Mouse (Mus musculus): ENCODE measurements around the gene Emc6. TPM values are rescaled to one million over a fixed set of nuclear protein-coding genes. Genes with fewer than 3 reads are reported as not detected.

Emc6 gene
- polyA plus RNA-seq, 1 experiment from 2014 or later, result 72.1 TPM

- H3K4me3 ChIP-seq (ENCODE audit: low read depth, low read length), result no peak overlapping the region
- H3K36me3 ChIP-seq (ENCODE audit: control insufficient read depth, insufficient read depth), result no peaks in the 10 kb centered on the region
- H3K27ac ChIP-seq (ENCODE audit: low read length), result no peak overlapping the region
- H3K9ac ChIP-seq (ENCODE audit: low read depth, low read length), result no peak overlapping the region
- H3K4me1 ChIP-seq (ENCODE audit: control insufficient read depth, low read depth, low read length), result no peaks in the 10 kb centered on the region
- WGBS (ENCODE audit: insufficient replicate concordance), result 60% methylated on average over 11 of the region's 11 CpGs
- H3K9me3 ChIP-seq (replicated peaks; ENCODE audit: control insufficient read depth, low read length), result no peaks in the 10 kb centered on the region
- H3K27me3 ChIP-seq (ENCODE audit: control insufficient read depth, insufficient read depth, low read depth, low read length), result no peaks in the 10 kb centered on the region
- ATAC-seq (ENCODE audit: low read depth), result no peak
- H3K4me2 ChIP-seq (ENCODE audit: low read depth, low read length), result no peak overlapping the region
Measured at GRCm38 (mm10) chr11:73146026-73146974, 30.5 kb downstream of the Emc6 start.

- 71% methylated on average over 1 of the region's 1 CpGs for WGBS (ENCODE audit: insufficient replicate concordance)
- Histone ChIP-seq H3K27me3 (ENCODE audit: control insufficient read depth, insufficient read depth, low read depth, low read length) (no peaks in the 10 kb centered on the region), H3K4me2 (ENCODE audit: low read depth, low read length) (no peak overlapping the region), H3K9me3 (replicated peaks; ENCODE audit: control insufficient read depth, low read length) (no peaks in the 10 kb centered on the region), H3K4me3 (ENCODE audit: low read depth, low read length) (no peak overlapping the region), H3K4me1 (ENCODE audit: control insufficient read depth, low read depth, low read length) (no peaks in the 10 kb centered on the region), H3K9ac (ENCODE audit: low read depth, low read length) (no peak overlapping the region), H3K27ac (ENCODE audit: low read length) (no peak overlapping the region), H3K36me3 (ENCODE audit: control insufficient read depth, insufficient read depth) (no peaks in the 10 kb centered on the region)
- ATAC-seq (ENCODE audit: low read depth), result no peak
Measured at GRCm38 (mm10) chr11:73144261-73144681, 32.6 kb downstream of the Emc6 start.

- peak within 1 kb of the TSS; percentile 97 for H3K4me3 ChIP-seq (ENCODE audit: low read depth, low read length)
- ATAC-seq (ENCODE audit: low read depth), result peak; percentile 97
- H3K9ac ChIP-seq (ENCODE audit: low read depth, low read length), result peak within 1 kb of the TSS; percentile 93
- under 1% methylated on average over 83 of the region's 84 CpGs for WGBS (ENCODE audit: insufficient replicate concordance)
- H3K36me3 ChIP-seq (ENCODE audit: control insufficient read depth, insufficient read depth), result peaks cover 7% of the 10 kb centered on the region
- peak within 1 kb of the TSS; percentile 82 for H3K4me2 ChIP-seq (ENCODE audit: low read depth, low read length)
- peaks cover 30% of the 10 kb centered on the region for H3K4me1 ChIP-seq (ENCODE audit: control insufficient read depth, low read depth, low read length)
- H3K27me3 ChIP-seq (ENCODE audit: control insufficient read depth, insufficient read depth, low read depth, low read length), result no peaks in the 10 kb centered on the region
- H3K27ac ChIP-seq (ENCODE audit: low read length), result peak within 1 kb of the TSS; percentile 75
- H3K9me3 ChIP-seq (replicated peaks; ENCODE audit: control insufficient read depth, low read length), result no peaks in the 10 kb centered on the region
Measured at GRCm38 (mm10) chr11:73137591-73138501, 39.0 kb downstream of the Emc6 start, which contains the start of gene Haspin. TSS of gene Haspin (minus strand) at chr11:73138294.

- Histone ChIP-seq H3K36me3 (ENCODE audit: control insufficient read depth, insufficient read depth) (peaks cover 7% of the 10 kb centered on the region), H3K9ac (ENCODE audit: low read depth, low read length) (peak overlapping the region; percentile 93), H3K4me2 (ENCODE audit: low read depth, low read length) (peak overlapping the region; percentile 82), H3K4me3 (ENCODE audit: low read depth, low read length) (peak overlapping the region; percentile 97), H3K27ac (ENCODE audit: low read length) (peak overlapping the region; percentile 75), H3K27me3 (ENCODE audit: control insufficient read depth, insufficient read depth, low read depth, low read length) (no peaks in the 10 kb centered on the region), H3K9me3 (replicated peaks; ENCODE audit: control insufficient read depth, low read length) (no peaks in the 10 kb centered on the region), H3K4me1 (ENCODE audit: control insufficient read depth, low read depth, low read length) (peaks cover 30% of the 10 kb centered on the region)
- no peak for ATAC-seq (ENCODE audit: low read depth)
- 5% methylated on average over 11 of the region's 11 CpGs for WGBS (ENCODE audit: insufficient replicate concordance)
Measured at GRCm38 (mm10) chr11:73137116-73137515, 39.7 kb downstream of the Emc6 start.

GRCm38 (mm10) chr11:73136587-73136986, 40.2 kb downstream of the Emc6 start:
- Histone ChIP-seq H3K9me3 (replicated peaks; ENCODE audit: control insufficient read depth, low read length) (no peaks in the 10 kb centered on the region), H3K4me1 (ENCODE audit: control insufficient read depth, low read depth, low read length) (peaks cover 30% of the 10 kb centered on the region), H3K36me3 (ENCODE audit: control insufficient read depth, insufficient read depth) (peaks cover 7% of the 10 kb centered on the region), H3K4me2 (ENCODE audit: low read depth, low read length) (peak overlapping the region; percentile 82), H3K27me3 (ENCODE audit: control insufficient read depth, insufficient read depth, low read depth, low read length) (no peaks in the 10 kb centered on the region), H3K27ac (ENCODE audit: low read length) (no peak overlapping the region), H3K4me3 (ENCODE audit: low read depth, low read length) (peak overlapping the region; percentile 97), H3K9ac (ENCODE audit: low read depth, low read length) (peak overlapping the region; percentile 93)
- WGBS (ENCODE audit: insufficient replicate concordance), result 30% methylated on average over 6 of the region's 6 CpGs
- no peak for ATAC-seq (ENCODE audit: low read depth)

GRCm38 (mm10) chr11:73134222-73134621, 42.6 kb downstream of the Emc6 start:
- H3K4me2 ChIP-seq (ENCODE audit: low read depth, low read length), result peak overlapping the region; percentile 82
- H3K4me3 ChIP-seq (ENCODE audit: low read depth, low read length), result peak overlapping the region; percentile 2; the same call in 1 of the 2 replicates
- no peak overlapping the region for H3K9ac ChIP-seq (ENCODE audit: low read depth, low read length)
- H3K27ac ChIP-seq (ENCODE audit: low read length), result no peak overlapping the region
- no peaks in the 10 kb centered on the region for H3K9me3 ChIP-seq (replicated peaks; ENCODE audit: control insufficient read depth, low read length)
- H3K4me1 ChIP-seq (ENCODE audit: control insufficient read depth, low read depth, low read length), result peaks cover 30% of the 10 kb centered on the region
- WGBS (ENCODE audit: insufficient replicate concordance), result 81% methylated on average over 5 of the region's 5 CpGs
- peaks cover 7% of the 10 kb centered on the region for H3K36me3 ChIP-seq (ENCODE audit: control insufficient read depth, insufficient read depth)
- ATAC-seq (ENCODE audit: low read depth), result no peak
- H3K27me3 ChIP-seq (ENCODE audit: control insufficient read depth, insufficient read depth, low read depth, low read length), result no peaks in the 10 kb centered on the region

GRCm38 (mm10) chr11:73132999-73133398, 43.8 kb downstream of the Emc6 start:
- no peaks in the 10 kb centered on the region for H3K9me3 ChIP-seq (replicated peaks; ENCODE audit: control insufficient read depth, low read length)
- 47% methylated on average over 6 of the region's 6 CpGs for WGBS (ENCODE audit: insufficient replicate concordance)
- H3K9ac ChIP-seq (ENCODE audit: low read depth, low read length), result no peak overlapping the region
- no peak overlapping the region for H3K4me2 ChIP-seq (ENCODE audit: low read depth, low read length)
- H3K4me1 ChIP-seq (ENCODE audit: control insufficient read depth, low read depth, low read length), result peaks cover 25% of the 10 kb centered on the region
- H3K27me3 ChIP-seq (ENCODE audit: control insufficient read depth, insufficient read depth, low read depth, low read length), result no peaks in the 10 kb centered on the region
- no peak for ATAC-seq (ENCODE audit: low read depth)
- H3K4me3 ChIP-seq (ENCODE audit: low read depth, low read length), result no peak overlapping the region
- H3K36me3 ChIP-seq (ENCODE audit: control insufficient read depth, insufficient read depth), result peaks cover 7% of the 10 kb centered on the region
- H3K27ac ChIP-seq (ENCODE audit: low read length), result no peak overlapping the region

- H3K27ac ChIP-seq (ENCODE audit: low read length), result no peak overlapping the region
- peaks cover 17% of the 10 kb centered on the region for H3K4me1 ChIP-seq (ENCODE audit: control insufficient read depth, low read depth, low read length)
- no peak overlapping the region for H3K4me3 ChIP-seq (ENCODE audit: low read depth, low read length)
- H3K27me3 ChIP-seq (ENCODE audit: control insufficient read depth, insufficient read depth, low read depth, low read length), result no peaks in the 10 kb centered on the region
- no peak; the same call in 1 of the 2 replicates for ATAC-seq (ENCODE audit: low read depth)
- H3K9ac ChIP-seq (ENCODE audit: low read depth, low read length), result no peak overlapping the region
- H3K36me3 ChIP-seq (ENCODE audit: control insufficient read depth, insufficient read depth), result peaks cover 7% of the 10 kb centered on the region
- WGBS (ENCODE audit: insufficient replicate concordance), result 39% methylated on average over 7 of the region's 7 CpGs
- no peaks in the 10 kb centered on the region for H3K9me3 ChIP-seq (replicated peaks; ENCODE audit: control insufficient read depth, low read length)
- no peak overlapping the region for H3K4me2 ChIP-seq (ENCODE audit: low read depth, low read length)
Measured at GRCm38 (mm10) chr11:73131020-73131419, 45.8 kb downstream of the Emc6 start.
